Mouse (Mus musculus) heart, adult 2 months (tissue): ENCODE results near the gene Acly.

Experiments used
- CTCF ChIP-seq: fragments of 200-600 bp; IDR thresholded peaks from 2 replicates; pipeline ENCODE4 v1.8.1; 2022; ENCODE audit warnings: antibody characterized with exemption, mild to moderate bottlenecking, moderate library complexity
- EP300 ChIP-seq: fragments of 200-500 bp; IDR thresholded peaks from 2 replicates; pipeline ENCODE4 v1.6.1; 2011; ENCODE audit warnings: low read depth, low read length, control low read depth; ENCODE audit not compliant: insufficient read depth
- POLR2A ChIP-seq: fragments of 200-500 bp; IDR thresholded peaks from 2 replicates; pipeline ENCODE4 v1.6.1; 2011; ENCODE audit warnings: mild to moderate bottlenecking, low read depth, low read length, control low read depth; ENCODE audit not compliant: insufficient read depth

- no peak for TF ChIP-seq CTCF
- no peak for TF ChIP-seq POLR2A
- TF ChIP-seq EP300 = no peak
Observed at GRCm38 (mm10) chr11:100457247-100457646, 70.6 kb downstream of the Acly start.
